Mouse (Mus musculus): ENCODE results near the gene Nrk. TPM values are rescaled to one million over a fixed set of nuclear protein-coding genes. Genes with fewer than 3 reads are reported as not detected.

The Nrk gene
- total RNA-seq (2018; cell fraction: chromatin; rRNA removed): 1 to 10 TPM in 1 of 26 experiments, not detected in 25; 3.8 TPM
- not detected for total RNA-seq (2018; cell fraction: cytosol; rRNA removed)
- total RNA-seq (2018; cell fraction: nucleus; rRNA removed): under 1 TPM in 1 of 26 experiments, not detected in 25; 0.72 TPM
- not detected in 3 replicates for polyA plus RNA-seq (2018)

GRCm38 (mm10) chrX:138914041-138914776, at the start of gene Nrk:
Gene Nrk (plus strand): TSS chrX:138914430.
- H3K4me3 ChIP-seq (ENCODE audit: inconsistent target): no peak within 1 kb of the TSS
- H3K27ac ChIP-seq: no peak within 1 kb of the TSS
- H3K79me2 ChIP-seq (ENCODE audit: inconsistent target): no peaks in the 10 kb centered on the region
- no peaks in the 10 kb centered on the region for H3K36me3 ChIP-seq (ENCODE audit: inconsistent target)
- 25% methylated on average over 50 of the region's 55 CpGs for WGBS (ENCODE audit: missing documents)

GRCm38 (mm10) chrX:138913366-138913765, 864 bp upstream of the Nrk start:
- Histone ChIP-seq H3K36me3 (ENCODE audit: inconsistent target) (no peaks in the 10 kb centered on the region), H3K4me3 (ENCODE audit: inconsistent target) (no peak overlapping the region), H3K27ac (no peak overlapping the region), H3K79me2 (ENCODE audit: inconsistent target) (no peaks in the 10 kb centered on the region)
- WGBS (ENCODE audit: missing documents): 10% methylated on average over 6 of the region's 8 CpGs

- no peaks in the 10 kb centered on the region for H3K79me2 ChIP-seq (ENCODE audit: inconsistent target)
- H3K27ac ChIP-seq: no peak overlapping the region
- 40% methylated on average over 12 of the region's 12 CpGs for WGBS (ENCODE audit: missing documents)
- no peaks in the 10 kb centered on the region for H3K36me3 ChIP-seq (ENCODE audit: inconsistent target)
- H3K4me3 ChIP-seq (ENCODE audit: inconsistent target): no peak overlapping the region
These were observed 516 bp downstream of the Nrk start for GRCm38 (mm10) chrX:138914777-138915114.

GRCm38 (mm10) chrX:138919030-138919429, 4.8 kb downstream of the Nrk start:
- no peaks in the 10 kb centered on the region for H3K79me2 ChIP-seq (ENCODE audit: inconsistent target)
- no peak overlapping the region for H3K4me3 ChIP-seq (ENCODE audit: inconsistent target)
- H3K27ac ChIP-seq: no peak overlapping the region
- H3K36me3 ChIP-seq (ENCODE audit: inconsistent target): no peaks in the 10 kb centered on the region
- WGBS (ENCODE audit: missing documents): 85% methylated on average over 7 of the region's 7 CpGs

GRCm38 (mm10) chrX:138943905-138944304, 29.7 kb downstream of the Nrk start:
- H3K4me3 ChIP-seq (ENCODE audit: inconsistent target): no peak overlapping the region
- H3K27ac ChIP-seq: no peak overlapping the region
- 86% methylated on average over 6 of the region's 6 CpGs for WGBS (ENCODE audit: missing documents)

GRCm38 (mm10) chrX:138960713-138961112, 46.5 kb downstream of the Nrk start:
- 75% methylated on average over 3 of the region's 3 CpGs for WGBS (ENCODE audit: missing documents)

More at GRCm38 (mm10) chrX:138943905-138944304, 29.7 kb downstream of the Nrk start:
- Histone ChIP-seq H3K36me3 (ENCODE audit: inconsistent target) (no peaks in the 10 kb centered on the region), H3K79me2 (ENCODE audit: inconsistent target) (no peaks in the 10 kb centered on the region)

GRCm38 (mm10) chrX:138978501-138978900, 64.3 kb downstream of the Nrk start:
- Histone ChIP-seq H3K79me2 (ENCODE audit: inconsistent target) (no peaks in the 10 kb centered on the region), H3K4me3 (ENCODE audit: inconsistent target) (no peak overlapping the region), H3K27ac (no peak overlapping the region), H3K36me3 (ENCODE audit: inconsistent target) (no peaks in the 10 kb centered on the region)
- WGBS (ENCODE audit: missing documents): 67% methylated on average over 3 of the region's 3 CpGs

More at GRCm38 (mm10) chrX:138960713-138961112, 46.5 kb downstream of the Nrk start:
- Histone ChIP-seq H3K36me3 (ENCODE audit: inconsistent target) (no peaks in the 10 kb centered on the region), H3K27ac (no peak overlapping the region), H3K79me2 (ENCODE audit: inconsistent target) (no peaks in the 10 kb centered on the region), H3K4me3 (ENCODE audit: inconsistent target) (no peak overlapping the region)

- no peaks in the 10 kb centered on the region for H3K36me3 ChIP-seq (ENCODE audit: inconsistent target)
- 85% methylated on average over 2 of the region's 2 CpGs for WGBS (ENCODE audit: missing documents)
- no peaks in the 10 kb centered on the region for H3K79me2 ChIP-seq (ENCODE audit: inconsistent target)
- no peak overlapping the region for H3K4me3 ChIP-seq (ENCODE audit: inconsistent target)
- no peak overlapping the region for H3K27ac ChIP-seq
These were observed 65.0 kb downstream of the Nrk start for GRCm38 (mm10) chrX:138979249-138979648.

- Histone ChIP-seq H3K4me3 (ENCODE audit: inconsistent target) (no peak overlapping the region), H3K79me2 (ENCODE audit: inconsistent target) (no peaks in the 10 kb centered on the region), H3K27ac (no peak overlapping the region), H3K36me3 (ENCODE audit: inconsistent target) (no peaks in the 10 kb centered on the region)
- 70% methylated on average over 3 of the region's 3 CpGs for WGBS (ENCODE audit: missing documents)
These were observed 100.3 kb downstream of the Nrk start for GRCm38 (mm10) chrX:139014524-139014923.

- H3K4me3 ChIP-seq (ENCODE audit: inconsistent target): no peak overlapping the region
- no peaks in the 10 kb centered on the region for H3K79me2 ChIP-seq (ENCODE audit: inconsistent target)
- 38% methylated on average over 1 of the region's 1 CpGs for WGBS (ENCODE audit: missing documents)
- no peak overlapping the region for H3K27ac ChIP-seq
- H3K36me3 ChIP-seq (ENCODE audit: inconsistent target): no peaks in the 10 kb centered on the region
These were observed 102.3 kb downstream of the Nrk start for GRCm38 (mm10) chrX:139016540-139016939.

GRCm38 (mm10) chrX:139026532-139027097, 112.4 kb downstream of the Nrk start:
- H3K4me3 ChIP-seq (ENCODE audit: inconsistent target): no peak overlapping the region
- no peaks in the 10 kb centered on the region for H3K36me3 ChIP-seq (ENCODE audit: inconsistent target)
- 90% methylated on average over 3 of the region's 3 CpGs for WGBS (ENCODE audit: missing documents)
- H3K27ac ChIP-seq: no peak overlapping the region
- no peaks in the 10 kb centered on the region for H3K79me2 ChIP-seq (ENCODE audit: inconsistent target)

GRCm38 (mm10) chrX:139027296-139027695, 113.1 kb downstream of the Nrk start:
- H3K36me3 ChIP-seq (ENCODE audit: inconsistent target): no peaks in the 10 kb centered on the region

GRCm38 (mm10) chrX:139027909-139028308, 113.7 kb downstream of the Nrk start:
- H3K4me3 ChIP-seq (ENCODE audit: inconsistent target): no peak overlapping the region
- H3K36me3 ChIP-seq (ENCODE audit: inconsistent target): no peaks in the 10 kb centered on the region
- no peaks in the 10 kb centered on the region for H3K79me2 ChIP-seq (ENCODE audit: inconsistent target)
- no peak overlapping the region for H3K27ac ChIP-seq
- 79% methylated on average over 6 of the region's 6 CpGs for WGBS (ENCODE audit: missing documents)

More at GRCm38 (mm10) chrX:139027296-139027695, 113.1 kb downstream of the Nrk start:
- Histone ChIP-seq H3K27ac (no peak overlapping the region), H3K79me2 (ENCODE audit: inconsistent target) (no peaks in the 10 kb centered on the region), H3K4me3 (ENCODE audit: inconsistent target) (no peak overlapping the region)
- WGBS (ENCODE audit: missing documents): 86% methylated on average over 5 of the region's 5 CpGs

GRCm38 (mm10) chrX:139037666-139038065, 123.4 kb downstream of the Nrk start:
- Histone ChIP-seq H3K27ac (no peak overlapping the region), H3K36me3 (ENCODE audit: inconsistent target) (no peaks in the 10 kb centered on the region), H3K79me2 (ENCODE audit: inconsistent target) (no peaks in the 10 kb centered on the region), H3K4me3 (ENCODE audit: inconsistent target) (no peak overlapping the region)
- 100% methylated on average over 1 of the region's 1 CpGs for WGBS (ENCODE audit: missing documents)

- H3K27ac ChIP-seq: no peak overlapping the region
- no peaks in the 10 kb centered on the region for H3K36me3 ChIP-seq (ENCODE audit: inconsistent target)
- no peak overlapping the region for H3K4me3 ChIP-seq (ENCODE audit: inconsistent target)
- no peaks in the 10 kb centered on the region for H3K79me2 ChIP-seq (ENCODE audit: inconsistent target)
- WGBS (ENCODE audit: missing documents): 100% methylated on average over 1 of the region's 2 CpGs
These were observed 125.1 kb downstream of the Nrk start for GRCm38 (mm10) chrX:139039314-139039713.
